Mouse (Mus musculus): ENCODE measurements at regions not wholly inside any gene's neighbourhood (a gene's known extent, or its start where the extent isn't known, plus 50 kb on each side); places are given as distances from the start of the nearest gene placed in this dataset.

GRCm38 (mm10) chr6:51196391-51196790, 236.1 kb upstream of the Nfe2l3 start:
- Histone ChIP-seq H3K36me3 (ENCODE audit: insufficient read depth, low read length) (no peaks in the 10 kb centered on the region), H3K4me3 (ENCODE audit: low read length) (no peak overlapping the region), H3K27ac (ENCODE audit: low read length) (no peak overlapping the region), H3K27me3 (ENCODE audit: insufficient read depth, low read length) (peaks cover 12% of the 10 kb centered on the region), H3K9ac (replicated peaks; ENCODE audit: low read length) (no peak overlapping the region), H3K4me1 (ENCODE audit: insufficient read depth, low read length) (peaks cover 4% of the 10 kb centered on the region; the same call in 1 of the 2 replicates), H3K4me2 (replicated peaks; ENCODE audit: low read depth, low read length) (no peak overlapping the region), H3K9me3 (ENCODE audit: low read length) (no peaks in the 10 kb centered on the region)
- no peak for ATAC-seq (ENCODE audit: low FRiP score, low TSS enrichment)
- 46% methylated on average over 2 of the region's 2 CpGs for WGBS

DNA sequence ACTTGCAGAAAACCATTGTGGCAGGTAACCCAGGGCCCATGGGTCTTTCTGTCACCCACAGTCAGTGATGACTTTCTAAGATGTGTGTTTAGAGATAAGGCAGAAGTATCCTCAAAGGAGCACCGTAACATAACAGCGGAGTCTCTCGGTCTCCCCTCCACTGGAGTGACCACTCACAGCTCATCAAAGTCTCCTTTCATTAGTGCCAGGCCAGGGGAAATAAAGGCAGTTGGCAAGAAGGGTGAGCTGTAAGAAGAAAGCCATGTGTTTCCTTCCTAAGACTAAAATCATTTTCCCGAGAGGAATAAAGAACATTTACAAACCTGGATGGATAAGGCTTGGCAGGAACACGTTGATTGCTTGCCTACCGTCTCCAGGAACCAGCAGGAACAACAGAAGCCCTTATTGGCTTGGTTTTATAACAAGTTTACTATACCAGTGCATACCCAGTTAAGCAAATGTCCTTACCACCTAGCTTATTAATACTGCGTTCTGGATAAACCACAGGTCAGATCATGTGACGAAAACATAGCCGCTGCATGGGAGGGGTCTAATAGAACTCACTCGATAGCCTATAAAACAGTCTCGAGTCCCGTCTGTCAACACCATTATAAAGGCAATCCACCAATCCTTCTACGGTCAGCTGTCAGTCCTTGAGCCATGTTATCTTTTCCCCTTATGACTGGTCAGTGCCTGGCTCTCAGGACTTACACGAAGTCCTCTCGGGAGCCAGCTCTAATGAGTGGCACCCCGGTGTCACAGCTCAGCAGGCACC, 235.3 kb upstream of the Nfe2l3 start:
- WGBS, result 77% methylated on average over 16 of the region's 16 CpGs
- Histone ChIP-seq H3K4me3 (ENCODE audit: low read length) (no peak overlapping the region), H3K27ac (ENCODE audit: low read length) (no peak overlapping the region), H3K4me1 (ENCODE audit: insufficient read depth, low read length) (peaks cover 4% of the 10 kb centered on the region; the same call in 1 of the 2 replicates), H3K9me3 (ENCODE audit: low read length) (no peaks in the 10 kb centered on the region), H3K4me2 (replicated peaks; ENCODE audit: low read depth, low read length) (no peak overlapping the region), H3K36me3 (ENCODE audit: insufficient read depth, low read length) (no peaks in the 10 kb centered on the region), H3K27me3 (ENCODE audit: insufficient read depth, low read length) (peaks cover 10% of the 10 kb centered on the region), H3K9ac (replicated peaks; ENCODE audit: low read length) (no peak overlapping the region)
- ATAC-seq (ENCODE audit: low FRiP score, low TSS enrichment), result no peak

- H3K9ac ChIP-seq (replicated peaks; ENCODE audit: low read length), result no peak overlapping the region
- 64% methylated on average over 5 of the region's 5 CpGs for WGBS
Measured at GRCm38 (mm10) chr6:51200207-51200606, 232.3 kb upstream of the Nfe2l3 start.

GRCm38 (mm10) chr6:51200837-51201236, 231.6 kb upstream of the Nfe2l3 start:
- Histone ChIP-seq H3K4me3 (ENCODE audit: low read length) (no peak overlapping the region), H3K27me3 (ENCODE audit: insufficient read depth, low read length) (peaks cover 3% of the 10 kb centered on the region; the same call in 1 of the 2 replicates), H3K4me2 (replicated peaks; ENCODE audit: low read depth, low read length) (no peak overlapping the region), H3K27ac (ENCODE audit: low read length) (no peak overlapping the region), H3K4me1 (ENCODE audit: insufficient read depth, low read length) (no peaks in the 10 kb centered on the region), H3K36me3 (ENCODE audit: insufficient read depth, low read length) (no peaks in the 10 kb centered on the region), H3K9me3 (ENCODE audit: low read length) (no peaks in the 10 kb centered on the region), H3K9ac (replicated peaks; ENCODE audit: low read length) (no peak overlapping the region)
- ATAC-seq (ENCODE audit: low FRiP score, low TSS enrichment), result no peak
- 73% methylated on average over 14 of the region's 14 CpGs for WGBS

More at GRCm38 (mm10) chr6:51200207-51200606, 232.3 kb upstream of the Nfe2l3 start:
- Histone ChIP-seq H3K27me3 (ENCODE audit: insufficient read depth, low read length) (no peaks in the 10 kb centered on the region; the same call in 1 of the 2 replicates), H3K36me3 (ENCODE audit: insufficient read depth, low read length) (no peaks in the 10 kb centered on the region), H3K4me3 (ENCODE audit: low read length) (no peak overlapping the region), H3K4me1 (ENCODE audit: insufficient read depth, low read length) (no peaks in the 10 kb centered on the region), H3K4me2 (replicated peaks; ENCODE audit: low read depth, low read length) (no peak overlapping the region), H3K9me3 (ENCODE audit: low read length) (no peaks in the 10 kb centered on the region), H3K27ac (ENCODE audit: low read length) (no peak overlapping the region)
- ATAC-seq (ENCODE audit: low FRiP score, low TSS enrichment), result no peak

- Histone ChIP-seq H3K4me1 (ENCODE audit: insufficient read depth, low read length) (peaks cover 14% of the 10 kb centered on the region), H3K4me3 (ENCODE audit: low read length) (no peak overlapping the region), H3K27ac (ENCODE audit: low read length) (no peak overlapping the region), H3K27me3 (ENCODE audit: insufficient read depth, low read length) (peaks cover 17% of the 10 kb centered on the region), H3K9ac (replicated peaks; ENCODE audit: low read length) (no peak overlapping the region), H3K9me3 (ENCODE audit: low read length) (no peaks in the 10 kb centered on the region), H3K4me2 (replicated peaks; ENCODE audit: low read depth, low read length) (no peak overlapping the region), H3K36me3 (ENCODE audit: insufficient read depth, low read length) (no peaks in the 10 kb centered on the region)
- WGBS, result 74% methylated on average over 3 of the region's 3 CpGs
- ATAC-seq (ENCODE audit: low FRiP score, low TSS enrichment), result no peak
Measured at GRCm38 (mm10) chr6:51204306-51204705, 228.2 kb upstream of the Nfe2l3 start.

GRCm38 (mm10) chr6:51205411-51205810, 227.1 kb upstream of the Nfe2l3 start:
- Histone ChIP-seq H3K9me3 (ENCODE audit: low read length) (no peaks in the 10 kb centered on the region), H3K27me3 (ENCODE audit: insufficient read depth, low read length) (peaks cover 17% of the 10 kb centered on the region), H3K9ac (replicated peaks; ENCODE audit: low read length) (no peak overlapping the region), H3K27ac (ENCODE audit: low read length) (no peak overlapping the region), H3K4me1 (ENCODE audit: insufficient read depth, low read length) (peaks cover 14% of the 10 kb centered on the region), H3K36me3 (ENCODE audit: insufficient read depth, low read length) (no peaks in the 10 kb centered on the region), H3K4me2 (replicated peaks; ENCODE audit: low read depth, low read length) (no peak overlapping the region), H3K4me3 (ENCODE audit: low read length) (no peak overlapping the region)
- no peak for ATAC-seq (ENCODE audit: low FRiP score, low TSS enrichment)
- 82% methylated on average over 11 of the region's 11 CpGs for WGBS

DNA sequence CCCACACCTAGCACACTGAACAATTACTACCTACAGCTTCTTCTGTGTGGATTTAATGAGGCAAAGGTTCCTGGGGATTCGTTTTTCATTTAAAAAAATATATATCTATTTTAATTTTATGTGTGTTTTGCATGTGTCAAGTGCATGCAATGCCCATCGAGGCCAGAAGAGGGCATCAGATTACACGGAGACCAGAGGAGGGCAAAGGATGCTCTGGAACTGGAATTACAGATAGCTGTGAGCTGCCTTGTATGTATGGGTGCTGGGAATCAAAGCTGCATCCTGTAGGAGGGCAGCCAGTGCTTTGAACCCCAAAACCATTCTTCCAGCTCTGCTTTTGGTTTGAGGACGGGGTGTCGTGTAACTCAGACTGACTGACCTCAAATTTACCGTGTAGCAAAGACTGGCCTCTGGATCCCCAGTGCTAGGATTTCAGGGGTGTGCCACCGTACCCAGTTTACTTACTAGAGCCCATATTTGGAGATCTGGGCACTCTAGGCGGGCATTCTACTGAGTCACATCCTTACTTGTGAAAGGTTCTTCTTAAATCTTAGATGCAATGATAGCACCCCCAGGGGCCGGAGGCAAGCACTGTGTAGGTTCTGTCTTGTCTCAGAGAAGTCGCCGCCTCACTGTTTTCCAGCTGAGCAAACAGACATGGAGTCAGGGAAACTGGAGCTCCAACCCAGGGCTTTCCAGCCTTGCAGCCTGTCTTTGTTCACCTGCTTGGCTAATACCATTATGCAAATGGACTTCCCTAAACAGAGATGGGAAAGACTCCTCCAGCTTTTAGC, 225.6 kb upstream of the Nfe2l3 start:
- Histone ChIP-seq H3K9ac (replicated peaks; ENCODE audit: low read length) (no peak overlapping the region), H3K27ac (ENCODE audit: low read length) (no peak overlapping the region), H3K4me1 (ENCODE audit: insufficient read depth, low read length) (peaks cover 14% of the 10 kb centered on the region), H3K4me2 (replicated peaks; ENCODE audit: low read depth, low read length) (peak overlapping the region; percentile 48), H3K4me3 (ENCODE audit: low read length) (peak overlapping the region; percentile 14; the same call in 1 of the 2 replicates), H3K9me3 (ENCODE audit: low read length) (no peaks in the 10 kb centered on the region), H3K36me3 (ENCODE audit: insufficient read depth, low read length) (no peaks in the 10 kb centered on the region), H3K27me3 (ENCODE audit: insufficient read depth, low read length) (peaks cover 17% of the 10 kb centered on the region)
- 9% methylated on average over 11 of the region's 11 CpGs for WGBS
- ATAC-seq (ENCODE audit: low FRiP score, low TSS enrichment), result no peak

DNA sequence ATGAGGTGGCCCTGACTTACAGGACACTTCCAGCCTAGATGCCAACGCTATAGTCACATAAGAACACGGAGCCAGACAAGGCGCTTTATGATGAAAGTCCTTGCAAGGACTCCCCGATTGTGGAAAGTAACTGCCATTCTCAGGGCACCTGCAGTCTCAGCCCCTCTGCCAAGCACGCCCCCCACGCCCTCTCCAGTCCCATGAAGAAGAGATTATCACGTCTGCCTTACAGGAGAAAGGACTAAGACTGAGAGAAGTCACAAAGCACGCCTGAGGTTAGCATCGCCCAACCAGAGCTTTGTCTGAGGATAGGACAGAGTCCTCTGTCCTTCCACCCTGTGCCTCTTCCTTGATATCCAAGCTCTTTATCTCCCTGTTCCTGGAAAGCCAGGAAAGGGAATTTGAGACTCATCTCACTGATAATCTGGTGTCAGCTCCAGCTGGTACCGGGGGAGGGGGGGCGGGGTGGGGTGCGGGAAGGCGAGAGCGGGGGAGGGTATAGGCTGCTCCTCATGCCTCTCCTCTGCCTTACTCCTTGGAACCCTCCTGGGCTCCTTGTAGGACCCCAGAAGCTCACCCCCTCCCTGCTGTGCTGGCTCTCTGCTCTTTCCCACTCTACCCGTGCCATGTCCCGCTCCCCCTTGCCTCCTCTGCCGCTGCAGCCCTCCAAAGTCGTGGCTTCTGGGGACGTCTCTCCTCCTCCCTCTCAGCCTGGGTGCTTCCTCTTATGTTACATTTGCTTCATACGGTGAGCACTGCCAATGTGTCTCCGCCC, 224.7 kb upstream of the Nfe2l3 start:
- H3K4me2 ChIP-seq (replicated peaks; ENCODE audit: low read depth, low read length), result peak overlapping the region; percentile 48
- H3K36me3 ChIP-seq (ENCODE audit: insufficient read depth, low read length), result no peaks in the 10 kb centered on the region
- 3% methylated on average over 21 of the region's 21 CpGs for WGBS
- H3K9me3 ChIP-seq (ENCODE audit: low read length), result no peaks in the 10 kb centered on the region
- ATAC-seq (ENCODE audit: low FRiP score, low TSS enrichment), result peak; percentile 57; the same call in 1 of the 2 replicates
- H3K27me3 ChIP-seq (ENCODE audit: insufficient read depth, low read length), result peaks cover 17% of the 10 kb centered on the region
- peak overlapping the region; percentile 14 for H3K4me3 ChIP-seq (ENCODE audit: low read length)
- H3K27ac ChIP-seq (ENCODE audit: low read length), result no peak overlapping the region
- H3K9ac ChIP-seq (replicated peaks; ENCODE audit: low read length), result peak overlapping the region; percentile 47; the same call in 1 of the 2 replicates
- H3K4me1 ChIP-seq (ENCODE audit: insufficient read depth, low read length), result peaks cover 14% of the 10 kb centered on the region

DNA sequence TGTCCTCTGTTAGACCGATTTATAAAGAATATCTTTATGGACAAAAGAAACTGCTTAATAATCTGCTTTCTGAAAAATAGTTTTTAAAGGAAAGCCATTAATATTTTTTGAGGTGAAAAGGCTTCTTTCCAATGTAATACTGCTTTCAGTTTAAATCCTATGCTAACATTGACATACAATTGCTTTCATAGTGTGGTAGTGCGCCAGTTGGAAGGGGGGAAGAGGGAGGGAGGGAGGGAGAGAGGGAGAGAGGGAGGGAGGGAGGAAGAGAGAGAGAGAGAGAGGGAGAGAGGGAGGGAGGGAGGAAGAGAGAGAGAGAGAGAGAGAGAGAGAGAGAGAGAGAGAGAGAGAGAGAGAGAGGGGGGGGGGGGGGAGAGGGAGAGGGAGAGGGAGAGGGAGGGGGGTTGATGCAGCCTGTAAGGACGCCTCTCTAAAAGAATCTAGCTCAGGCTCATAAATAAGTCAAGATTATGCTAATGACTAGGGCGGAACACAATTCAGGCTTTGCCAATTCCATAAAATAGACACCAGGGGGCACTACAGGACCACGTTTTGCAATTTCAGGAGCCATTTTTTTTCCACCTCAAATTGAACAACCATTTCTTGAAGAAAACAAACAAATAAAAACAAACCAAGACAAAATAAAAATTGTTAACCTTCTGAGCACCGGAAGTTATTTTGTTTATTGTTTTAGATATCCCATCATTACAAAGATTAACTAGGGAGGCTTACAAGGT, 223.6 kb upstream of the Nfe2l3 start:
- WGBS, result 2% methylated on average over 6 of the region's 6 CpGs
- Histone ChIP-seq H3K4me2 (replicated peaks; ENCODE audit: low read depth, low read length) (0 out of 2 replicates have a peak overlapping the region, but pooled peaks have one; percentile 10), H3K27me3 (ENCODE audit: insufficient read depth, low read length) (peaks cover 17% of the 10 kb centered on the region), H3K4me1 (ENCODE audit: insufficient read depth, low read length) (peaks cover 14% of the 10 kb centered on the region), H3K4me3 (ENCODE audit: low read length) (no peak overlapping the region), H3K9me3 (ENCODE audit: low read length) (no peaks in the 10 kb centered on the region), H3K36me3 (ENCODE audit: insufficient read depth, low read length) (no peaks in the 10 kb centered on the region), H3K9ac (replicated peaks; ENCODE audit: low read length) (no peak overlapping the region), H3K27ac (ENCODE audit: low read length) (no peak overlapping the region)
- ATAC-seq (ENCODE audit: low FRiP score, low TSS enrichment), result peak; percentile 65; the same call in 1 of the 2 replicates
